Mouse (Mus musculus) heart, embryonic 12.5 days (tissue): ENCODE measurements around the gene Mrpl46. TPM values are rescaled to one million over a fixed set of nuclear protein-coding genes. Genes with fewer than 3 reads are reported as not detected.

Source experiments
- ATAC-seq: fragments of 200-750 bp; cut with Nextera tagmentation; 2 replicates; pipeline ENCODE4 v1.8.0; 2017; ENCODE audit warnings: moderate TSS enrichment, moderate library complexity; ENCODE audit not compliant: insufficient number of reproducible peaks, low FRiP score
- H3K27ac ChIP-seq: fragments of 300-500 bp; sonication (generic); 2 replicates; pipeline ENCODE4 v1.5.1; 2016; ENCODE audit warnings: mild to moderate bottlenecking, moderate library complexity; ENCODE audit not compliant: poor library complexity, severe bottlenecking
- H3K27me3 ChIP-seq: fragments of 300-500 bp; sonication (generic); replicated peaks from 2 replicates; pipeline ENCODE4 v1.6.1; 2016; ENCODE audit warnings: mild to moderate bottlenecking, moderate library complexity
- H3K36me3 ChIP-seq: fragments of 300-500 bp; sonication (generic); 2 replicates; pipeline ENCODE4 v1.6.1; 2016; ENCODE audit warnings: mild to moderate bottlenecking, moderate library complexity
- H3K4me1 ChIP-seq: fragments of 300-500 bp; sonication (generic); replicated peaks from 2 replicates; pipeline ENCODE4 v1.6.1; 2016; ENCODE audit warnings: mild to moderate bottlenecking
- H3K4me2 ChIP-seq: fragments of 300-500 bp; sonication (generic); 2 replicates; pipeline ENCODE4 v1.6.1; 2016; ENCODE audit warnings: mild to moderate bottlenecking, moderate library complexity
- H3K4me3 ChIP-seq: fragments of 300-500 bp; sonication (generic); 2 replicates; pipeline ENCODE4 v1.5.1; 2016; ENCODE audit warnings: mild to moderate bottlenecking
- H3K9ac ChIP-seq: fragments of 300-500 bp; sonication (generic); 2 replicates; pipeline ENCODE4 v1.6.1; 2016; ENCODE audit warnings: mild to moderate bottlenecking, moderate library complexity
- H3K9me3 ChIP-seq: fragments of 300-500 bp; sonication (generic); replicated peaks from 2 replicates; pipeline ENCODE4 v1.6.1; 2016; ENCODE audit warnings: mild to moderate bottlenecking, moderate library complexity
- WGBS: fragments of 180-500 bp; shearing (Covaris S2); methylation state at CpG from one replicate; pipeline ENCODE4 v1.1.7; 2016; 5-methylcytosine and 5-hydroxymethylcytosine counted together
- polyA plus RNA-seq: library from polyadenylated mRNA; unstranded; fragments of >200 nt; fragmentation: Nextera tagmentation; extraction: Ambion mirVana; gene quantifications from 2 replicates; pipeline ENCODE4 v1.2.1, GENCODE M21; 2016

Mrpl46 gene
- polyA plus RNA-seq, 1 experiment from 2014 or later, result 62.2 TPM

- no peaks in the 10 kb centered on the region for H3K4me1 ChIP-seq
- H3K4me2 ChIP-seq, result peak overlapping the region; percentile 27; the same call in 1 of the 2 replicates
- no peak overlapping the region for H3K9ac ChIP-seq
- ATAC-seq, result no peak
- no peak overlapping the region for H3K4me3 ChIP-seq
- H3K36me3 ChIP-seq, result no peaks in the 10 kb centered on the region
- 24% methylated on average over 18 of the region's 18 CpGs for WGBS
- H3K9me3 ChIP-seq, result 0 out of 2 replicates have a peak, but pooled peaks cover under 1% of the 10 kb centered on the region
- H3K27me3 ChIP-seq, result no peaks in the 10 kb centered on the region
- no peak overlapping the region for H3K27ac ChIP-seq
Observed at GRCm38 (mm10) chr7:78766019-78766683, 17.2 kb downstream of the Mrpl46 start.

GRCm38 (mm10) chr7:78765215-78765631 lies 18.1 kb downstream of the Mrpl46 start:
- Histone ChIP-seq H3K9me3 (no peaks in the 10 kb centered on the region), H3K4me3 (no peak overlapping the region), H3K4me2 (no peak overlapping the region), H3K4me1 (no peaks in the 10 kb centered on the region), H3K36me3 (no peaks in the 10 kb centered on the region), H3K27me3 (no peaks in the 10 kb centered on the region), H3K9ac (no peak overlapping the region), H3K27ac (no peak overlapping the region)
- 67% methylated on average over 5 of the region's 5 CpGs for WGBS
- no peak for ATAC-seq

GRCm38 (mm10) chr7:78763801-78764200 lies 19.5 kb downstream of the Mrpl46 start:
- Histone ChIP-seq H3K9ac (no peak overlapping the region), H3K36me3 (no peaks in the 10 kb centered on the region), H3K4me2 (no peak overlapping the region), H3K4me3 (no peak overlapping the region), H3K27ac (no peak overlapping the region), H3K4me1 (no peaks in the 10 kb centered on the region), H3K27me3 (no peaks in the 10 kb centered on the region), H3K9me3 (no peaks in the 10 kb centered on the region)
- 85% methylated on average over 3 of the region's 3 CpGs for WGBS
- ATAC-seq, result no peak

GRCm38 (mm10) chr7:78754458-78755000 lies 28.8 kb downstream of the Mrpl46 start:
- Histone ChIP-seq H3K36me3 (no peaks in the 10 kb centered on the region), H3K27ac (no peak overlapping the region), H3K9me3 (no peaks in the 10 kb centered on the region), H3K27me3 (no peaks in the 10 kb centered on the region; the same call in 1 of the 2 replicates), H3K4me3 (no peak overlapping the region), H3K4me1 (no peaks in the 10 kb centered on the region), H3K9ac (no peak overlapping the region), H3K4me2 (no peak overlapping the region)
- ATAC-seq, result no peak
- 57% methylated on average over 8 of the region's 8 CpGs for WGBS

GRCm38 (mm10) chr7:78753752-78754457 lies 29.4 kb downstream of the Mrpl46 start:
- no peak overlapping the region for H3K27ac ChIP-seq
- no peaks in the 10 kb centered on the region; the same call in 1 of the 2 replicates for H3K27me3 ChIP-seq
- no peak for ATAC-seq
- no peaks in the 10 kb centered on the region for H3K36me3 ChIP-seq
- WGBS, result 71% methylated on average over 7 of the region's 7 CpGs
- H3K9me3 ChIP-seq, result no peaks in the 10 kb centered on the region
- no peak overlapping the region for H3K4me2 ChIP-seq
- no peak overlapping the region for H3K4me3 ChIP-seq
- no peaks in the 10 kb centered on the region for H3K4me1 ChIP-seq
- no peak overlapping the region for H3K9ac ChIP-seq

GRCm38 (mm10) chr7:78752961-78753360 lies 30.4 kb downstream of the Mrpl46 start:
- WGBS, result 74% methylated on average over 4 of the region's 4 CpGs
- H3K9me3 ChIP-seq, result no peaks in the 10 kb centered on the region
- no peak overlapping the region for H3K27ac ChIP-seq
- H3K9ac ChIP-seq, result no peak overlapping the region
- no peak overlapping the region for H3K4me3 ChIP-seq
- no peaks in the 10 kb centered on the region for H3K4me1 ChIP-seq
- H3K4me2 ChIP-seq, result no peak overlapping the region
- no peaks in the 10 kb centered on the region; the same call in 1 of the 2 replicates for H3K27me3 ChIP-seq
- no peak for ATAC-seq
- H3K36me3 ChIP-seq, result no peaks in the 10 kb centered on the region

- Histone ChIP-seq H3K9me3 (no peaks in the 10 kb centered on the region), H3K4me2 (no peak overlapping the region), H3K27ac (no peak overlapping the region), H3K4me1 (no peaks in the 10 kb centered on the region), H3K36me3 (no peaks in the 10 kb centered on the region), H3K27me3 (no peaks in the 10 kb centered on the region; the same call in 1 of the 2 replicates), H3K4me3 (no peak overlapping the region), H3K9ac (no peak overlapping the region)
- WGBS, result 47% methylated on average over 5 of the region's 5 CpGs
- no peak for ATAC-seq
Observed at GRCm38 (mm10) chr7:78743731-78744385, 39.5 kb downstream of the Mrpl46 start.

- H3K36me3 ChIP-seq, result no peaks in the 10 kb centered on the region
- no peaks in the 10 kb centered on the region; the same call in 1 of the 2 replicates for H3K27me3 ChIP-seq
- H3K4me1 ChIP-seq, result no peaks in the 10 kb centered on the region
- H3K9me3 ChIP-seq, result no peaks in the 10 kb centered on the region
- no peak overlapping the region for H3K27ac ChIP-seq
- no peak overlapping the region for H3K4me2 ChIP-seq
- H3K4me3 ChIP-seq, result no peak overlapping the region
- no peak overlapping the region for H3K9ac ChIP-seq
- ATAC-seq, result no peak
- WGBS, result 81% methylated on average over 8 of the region's 8 CpGs
Observed at GRCm38 (mm10) chr7:78739351-78740000, 43.9 kb downstream of the Mrpl46 start.

GRCm38 (mm10) chr7:78737614-78738210 lies 45.6 kb downstream of the Mrpl46 start, which contains the start of gene Ntrk3:
Ntrk3 (minus strand) TSS chr7:78738012.
- Histone ChIP-seq H3K36me3 (no peaks in the 10 kb centered on the region), H3K4me3 (no peak within 1 kb of the TSS), H3K4me2 (no peak within 1 kb of the TSS), H3K9me3 (no peaks in the 10 kb centered on the region), H3K9ac (no peak within 1 kb of the TSS), H3K27ac (no peak within 1 kb of the TSS), H3K27me3 (no peaks in the 10 kb centered on the region), H3K4me1 (no peaks in the 10 kb centered on the region)
- ATAC-seq, result no peak
- WGBS, result 74% methylated on average over 5 of the region's 5 CpGs

GRCm38 (mm10) chr7:78737196-78737595 lies 46.1 kb downstream of the Mrpl46 start:
- H3K4me2 ChIP-seq, result no peak overlapping the region
- no peaks in the 10 kb centered on the region for H3K36me3 ChIP-seq
- no peak overlapping the region for H3K27ac ChIP-seq
- H3K4me1 ChIP-seq, result no peaks in the 10 kb centered on the region
- H3K27me3 ChIP-seq, result no peaks in the 10 kb centered on the region
- H3K4me3 ChIP-seq, result no peak overlapping the region
- WGBS, result 84% methylated on average over 6 of the region's 6 CpGs
- ATAC-seq, result no peak
- no peak overlapping the region for H3K9ac ChIP-seq
- H3K9me3 ChIP-seq, result no peaks in the 10 kb centered on the region
